Mouse (Mus musculus) limb, embryonic 11.5 days (tissue): ENCODE measurements at regions not wholly inside any gene's neighbourhood (a gene's known extent, or its start where the extent isn't known, plus 50 kb on each side); places are given as distances from the start of the nearest gene placed in this dataset.

Experiments used
- ATAC-seq: fragments of 200-750 bp; cut with Nextera tagmentation; 2 replicates; pipeline ENCODE4 v1.8.0; 2017; ENCODE audit warnings: low read depth; ENCODE audit not compliant: insufficient number of reproducible peaks, low FRiP score, low TSS enrichment
- DNase-seq: peaks from one replicate; pipeline ENCODE4 v3.0.0-alpha.2; 2015; ENCODE audit warnings: low spot score
- H3K27ac ChIP-seq: fragments of 300-500 bp; sonication (generic); replicated peaks from 2 replicates; pipeline ENCODE4 v1.5.1; 2014; ENCODE audit warnings: low read depth, mild to moderate bottlenecking, low read length
- H3K27me3 ChIP-seq: fragments of 300-500 bp; sonication (generic); 2 replicates; pipeline ENCODE4 v1.6.1; 2014; ENCODE audit warnings: mild to moderate bottlenecking, low read length, mixed read lengths; ENCODE audit not compliant: control insufficient read depth, insufficient read depth
- H3K36me3 ChIP-seq: fragments of 300-500 bp; sonication (generic); 2 replicates; pipeline ENCODE4 v1.6.1; 2014; ENCODE audit warnings: mild to moderate bottlenecking, low read length, moderate library complexity, mixed read lengths; ENCODE audit not compliant: control insufficient read depth, insufficient read depth
- H3K4me1 ChIP-seq: fragments of 300-500 bp; sonication (generic); 2 replicates; pipeline ENCODE4 v1.6.1; 2014; ENCODE audit warnings: low read length, mixed read lengths; ENCODE audit not compliant: control insufficient read depth, insufficient read depth
- H3K4me2 ChIP-seq: fragments of 300-500 bp; sonication (generic); 2 replicates; pipeline ENCODE4 v1.6.1; 2014; ENCODE audit warnings: low read depth, mild to moderate bottlenecking, moderate library complexity; ENCODE audit not compliant: severe bottlenecking
- H3K4me3 ChIP-seq: fragments of 300-500 bp; sonication (generic); 2 replicates; pipeline ENCODE4 v1.5.1; 2014; ENCODE audit warnings: low read depth, low read length
- H3K9ac ChIP-seq: fragments of 300-500 bp; sonication (generic); 2 replicates; pipeline ENCODE4 v1.6.1; 2014; ENCODE audit warnings: mild to moderate bottlenecking, low read length
- H3K9me3 ChIP-seq: fragments of 300-500 bp; sonication (generic); 2 replicates; pipeline ENCODE4 v1.6.1; 2016; ENCODE audit warnings: low read length; ENCODE audit not compliant: control insufficient read depth
- WGBS: fragments of 180-500 bp; shearing (Covaris S2); extraction: QIAGEN DNeasy Blood & Tissue Kit; methylation state at CpG from one replicate; pipeline ENCODE4 v1.1.7; 2014; 5-methylcytosine and 5-hydroxymethylcytosine counted together

GRCm38 (mm10) chr17:63575316-63576007 lies 75.6 kb upstream of the Fbxl17 start:
- Histone ChIP-seq H3K9me3 (no peaks in the 10 kb centered on the region), H3K4me3 (no peak overlapping the region), H3K27me3 (no peaks in the 10 kb centered on the region), H3K36me3 (no peaks in the 10 kb centered on the region), H3K4me2 (no peak overlapping the region), H3K27ac (no peak overlapping the region), H3K4me1 (no peaks in the 10 kb centered on the region), H3K9ac (no peak overlapping the region)
- no peak for ATAC-seq
- WGBS, result 74% methylated on average over 4 of the region's 4 CpGs
- no peak for DNase-seq

- DNase-seq (no peak), ATAC-seq (no peak)
- Histone ChIP-seq H3K27me3 (no peaks in the 10 kb centered on the region), H3K4me3 (no peak overlapping the region), H3K27ac (no peak overlapping the region), H3K4me2 (no peak overlapping the region), H3K9ac (no peak overlapping the region), H3K36me3 (no peaks in the 10 kb centered on the region), H3K9me3 (no peaks in the 10 kb centered on the region), H3K4me1 (no peaks in the 10 kb centered on the region)
- WGBS, result 69% methylated on average over 4 of the region's 4 CpGs
Measured at GRCm38 (mm10) chr17:63582870-63583269, 83.1 kb upstream of the Fbxl17 start.

- H3K9ac ChIP-seq, result no peak overlapping the region
- DNase-seq, result no peak
- no peaks in the 10 kb centered on the region for H3K4me1 ChIP-seq
- H3K4me2 ChIP-seq, result no peak overlapping the region
- no peak for ATAC-seq
- no peak overlapping the region for H3K27ac ChIP-seq
- no peaks in the 10 kb centered on the region for H3K9me3 ChIP-seq
- H3K4me3 ChIP-seq, result no peak overlapping the region
- no peaks in the 10 kb centered on the region for H3K27me3 ChIP-seq
- no peaks in the 10 kb centered on the region for H3K36me3 ChIP-seq
- WGBS, result 77% methylated on average over 7 of the region's 7 CpGs
Measured at GRCm38 (mm10) chr17:63607021-63607751, 107.4 kb upstream of the Fbxl17 start.

GRCm38 (mm10) chr17:63622726-63623125 lies 122.9 kb upstream of the Fbxl17 start:
- Histone ChIP-seq H3K27me3 (no peaks in the 10 kb centered on the region), H3K36me3 (no peaks in the 10 kb centered on the region), H3K27ac (no peak overlapping the region), H3K9me3 (no peaks in the 10 kb centered on the region), H3K4me3 (no peak overlapping the region), H3K4me2 (no peak overlapping the region), H3K4me1 (no peaks in the 10 kb centered on the region), H3K9ac (no peak overlapping the region)
- 27% methylated on average over 3 of the region's 3 CpGs for WGBS
- no peak for ATAC-seq
- DNase-seq, result no peak

GRCm38 (mm10) chr17:63637598-63637997 lies 137.8 kb upstream of the Fbxl17 start:
- H3K4me1 ChIP-seq, result no peaks in the 10 kb centered on the region
- WGBS, result 87% methylated on average over 2 of the region's 2 CpGs
- DNase-seq, result no peak
- H3K9me3 ChIP-seq, result no peaks in the 10 kb centered on the region
- H3K27ac ChIP-seq, result no peak overlapping the region
- no peaks in the 10 kb centered on the region for H3K27me3 ChIP-seq
- no peak overlapping the region for H3K4me2 ChIP-seq
- H3K9ac ChIP-seq, result no peak overlapping the region
- ATAC-seq, result no peak
- no peak overlapping the region for H3K4me3 ChIP-seq
- H3K36me3 ChIP-seq, result no peaks in the 10 kb centered on the region

GRCm38 (mm10) chr17:63644390-63644789 lies 144.6 kb upstream of the Fbxl17 start:
- ATAC-seq, result no peak
- H3K4me1 ChIP-seq, result no peaks in the 10 kb centered on the region
- H3K9ac ChIP-seq, result no peak overlapping the region
- H3K4me2 ChIP-seq, result no peak overlapping the region
- DNase-seq, result no peak
- H3K9me3 ChIP-seq, result no peaks in the 10 kb centered on the region
- H3K27ac ChIP-seq, result no peak overlapping the region
- WGBS, result 83% methylated on average over 4 of the region's 4 CpGs
- no peaks in the 10 kb centered on the region for H3K36me3 ChIP-seq
- no peaks in the 10 kb centered on the region for H3K27me3 ChIP-seq
- no peak overlapping the region for H3K4me3 ChIP-seq

GRCm38 (mm10) chr17:63657687-63658086 lies 157.9 kb upstream of the Fbxl17 start:
- Histone ChIP-seq H3K27ac (no peak overlapping the region), H3K4me1 (no peaks in the 10 kb centered on the region), H3K27me3 (no peaks in the 10 kb centered on the region), H3K4me3 (no peak overlapping the region), H3K9me3 (no peaks in the 10 kb centered on the region), H3K4me2 (no peak overlapping the region), H3K36me3 (no peaks in the 10 kb centered on the region), H3K9ac (no peak overlapping the region)
- DNase-seq (no peak), ATAC-seq (no peak)
- 82% methylated on average over 6 of the region's 6 CpGs for WGBS

- no peak overlapping the region for H3K4me3 ChIP-seq
- no peak for ATAC-seq
Measured at GRCm38 (mm10) chr17:63660841-63661481, 161.1 kb upstream of the Fbxl17 start.

More at GRCm38 (mm10) chr17:63660841-63661481, 161.1 kb upstream of the Fbxl17 start:
- Histone ChIP-seq H3K4me1 (no peaks in the 10 kb centered on the region), H3K36me3 (no peaks in the 10 kb centered on the region), H3K27ac (no peak overlapping the region), H3K9ac (no peak overlapping the region), H3K9me3 (no peaks in the 10 kb centered on the region), H3K4me2 (no peak overlapping the region), H3K27me3 (no peaks in the 10 kb centered on the region)
- DNase-seq, result no peak
- 90% methylated on average over 13 of the region's 13 CpGs for WGBS
